Mouse (Mus musculus) embryonic facial prominence, embryonic 10.5 days (tissue): ENCODE results near the gene Glyr1. TPM values are rescaled to one million over a fixed set of nuclear protein-coding genes. Genes with fewer than 3 reads are reported as not detected.
A peak's percentile ranks its signal among the peaks of the same experiment; 100 is the strongest.

ENCODE experiments used
- DNase-seq: peaks from one replicate; pipeline ENCODE4 v3.0.0-alpha.2; 2017; ENCODE audit warnings: low spot score
- H3K27ac ChIP-seq: fragments of 300-500 bp; sonication (generic); replicated peaks from 2 replicates; pipeline ENCODE4 v1.5.1; 2016; ENCODE audit warnings: mild to moderate bottlenecking
- H3K27me3 ChIP-seq: fragments of 300-500 bp; sonication (generic); replicated peaks from 2 replicates; pipeline ENCODE4 v1.6.1; 2016; ENCODE audit warnings: low read depth, mild to moderate bottlenecking; ENCODE audit not compliant: poor library complexity, severe bottlenecking
- H3K36me3 ChIP-seq: fragments of 300-500 bp; sonication (generic); replicated peaks from 2 replicates; pipeline ENCODE4 v1.6.1; 2016; ENCODE audit warnings: mild to moderate bottlenecking, moderate library complexity
- H3K4me1 ChIP-seq: fragments of 300-500 bp; sonication (generic); 2 replicates; pipeline ENCODE4 v1.6.1; 2016
- H3K4me3 ChIP-seq: fragments of 300-500 bp; sonication (generic); 2 replicates; pipeline ENCODE4 v1.5.1; 2016; ENCODE audit warnings: mild to moderate bottlenecking, moderate library complexity
- H3K9me3 ChIP-seq: fragments of 300-500 bp; sonication (generic); 2 replicates; pipeline ENCODE4 v1.6.1; 2016; ENCODE audit warnings: mild to moderate bottlenecking
- WGBS: fragments of 180-500 bp; shearing (Covaris S2); methylation state at CpG from one replicate; pipeline ENCODE4 v1.1.7; 2016; 5-methylcytosine and 5-hydroxymethylcytosine counted together
- polyA plus RNA-seq: library from polyadenylated mRNA; unstranded; fragments of >200 nt; fragmentation: Nextera tagmentation; extraction: Ambion mirVana; gene quantifications from 2 replicates; pipeline ENCODE4 v1.2.1, GENCODE M21; 2016

Glyr1 gene
- polyA plus RNA-seq, 1 experiment from 2014 or later, result 211 TPM

GRCm38 (mm10) chr16:4968426-4968825, 81.2 kb downstream of the Glyr1 start:
- Histone ChIP-seq H3K27me3 (no peaks in the 10 kb centered on the region), H3K36me3 (no peaks in the 10 kb centered on the region), H3K9me3 (no peaks in the 10 kb centered on the region), H3K4me3 (no peak overlapping the region), H3K27ac (no peak overlapping the region), H3K4me1 (peaks cover 9% of the 10 kb centered on the region)
- DNase-seq, result no peak
- 79% methylated on average over 3 of the region's 3 CpGs for WGBS

DNA sequence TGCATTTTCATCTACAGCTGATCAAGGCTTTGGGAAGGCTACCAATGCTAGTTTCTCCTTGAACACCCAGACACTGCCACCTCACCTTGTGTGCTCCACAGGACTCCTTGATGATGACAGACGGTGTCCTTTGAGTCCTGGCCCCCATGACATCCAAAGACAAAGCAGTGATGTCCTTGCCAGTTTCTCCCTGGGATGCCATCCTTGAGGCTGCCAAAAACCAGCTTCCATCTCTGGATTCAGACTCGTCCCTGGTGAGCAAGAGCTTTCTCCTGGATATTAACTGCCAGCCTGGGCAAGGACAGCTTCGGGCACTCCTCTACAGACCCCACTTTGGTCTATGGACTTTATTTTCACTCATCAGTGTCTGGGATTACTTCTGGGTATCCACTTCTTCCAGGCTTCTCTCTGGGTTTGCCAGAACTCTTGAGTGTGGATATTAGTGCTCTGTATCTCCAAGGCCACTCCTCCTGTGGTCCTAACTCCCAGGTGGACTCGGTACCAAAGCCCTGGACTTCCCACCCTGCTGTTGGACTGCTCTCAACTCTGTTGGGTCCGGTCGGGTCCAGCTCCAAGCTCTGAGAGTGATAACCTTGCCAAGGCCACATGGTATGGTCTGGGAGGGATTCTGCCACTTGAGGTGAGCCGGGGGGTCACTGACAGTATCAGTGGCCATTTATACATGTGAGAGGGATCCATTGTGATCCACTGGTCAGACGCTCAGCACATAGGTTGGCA, 84.1 kb downstream of the Glyr1 start:
- peak overlapping the region; percentile 93; the same call in 1 of the 2 replicates for H3K4me3 ChIP-seq

GRCm38 (mm10) chr16:4964731-4965391, 84.8 kb downstream of the Glyr1 start:
- DNase-seq, result no peak
- Histone ChIP-seq H3K9me3 (no peaks in the 10 kb centered on the region), H3K27me3 (no peaks in the 10 kb centered on the region), H3K4me1 (peaks cover 21% of the 10 kb centered on the region), H3K36me3 (peaks cover 9% of the 10 kb centered on the region), H3K27ac (peak overlapping the region; percentile 86), H3K4me3 (peak overlapping the region; percentile 93)
- WGBS, result 28% methylated on average over 13 of the region's 13 CpGs

More for the DNA sequence above, 84.1 kb downstream of the Glyr1 start:
- H3K27me3 ChIP-seq, result no peaks in the 10 kb centered on the region
- no peak for DNase-seq
- H3K9me3 ChIP-seq, result no peaks in the 10 kb centered on the region
- no peak overlapping the region for H3K27ac ChIP-seq
- H3K4me1 ChIP-seq, result peaks cover 21% of the 10 kb centered on the region
- 88% methylated on average over 8 of the region's 8 CpGs for WGBS
- H3K36me3 ChIP-seq, result peaks cover 2% of the 10 kb centered on the region

Other genes with a start within 250 kb of the Glyr1 start
- 0.25 and 0.66 TPM in 2 replicates for gene 4930562C15Rik, start 214.4 kb downstream of the Glyr1 start, polyA plus RNA-seq
- gene Ubald1, start 169.5 kb downstream of the Glyr1 start, polyA plus RNA-seq, result 44.0 and 46.2 TPM in 2 replicates
- gene Mgrn1, start 163.6 kb downstream of the Glyr1 start, polyA plus RNA-seq, result 64.9 and 72.0 TPM in 2 replicates
- gene Nudt16l1, start 111.1 kb downstream of the Glyr1 start, polyA plus RNA-seq, result 139 and 151 TPM in 2 replicates
- gene Anks3, start 85.7 kb downstream of the Glyr1 start, polyA plus RNA-seq, result 45.3 and 45.8 TPM in 2 replicates
- gene Sept12, start 52.0 kb downstream of the Glyr1 start, polyA plus RNA-seq, result not detected in 2 replicates
- gene Smim22, start 42.6 kb downstream of the Glyr1 start, polyA plus RNA-seq, result 3.4 and 3.6 TPM in 2 replicates
- 63.6 and 66.2 TPM in 2 replicates for gene Rogdi, start 36.3 kb downstream of the Glyr1 start, polyA plus RNA-seq
- gene Ubn1, start 194 bp upstream of the Glyr1 start, polyA plus RNA-seq, result 18.5 and 20.0 TPM in 2 replicates
- gene Ppl, start 82.6 kb upstream of the Glyr1 start, polyA plus RNA-seq, result 1.8 and 2.4 TPM in 2 replicates
- gene Sec14l5, start 97.2 kb upstream of the Glyr1 start, polyA plus RNA-seq, result 0.10 and 0.16 TPM in 2 replicates
- 15.9 and 16.2 TPM in 2 replicates for gene Nagpa, start 154.1 kb upstream of the Glyr1 start, polyA plus RNA-seq
- gene AU021092, start 172.4 kb upstream of the Glyr1 start, polyA plus RNA-seq, result 0.93 and 1.3 TPM in 2 replicates
- 23.1 and 26.2 TPM in 2 replicates for gene Alg1, start 183.8 kb upstream of the Glyr1 start, polyA plus RNA-seq
- 14.7 and 19.4 TPM in 2 replicates for gene Eef2kmt, start 206.1 kb upstream of the Glyr1 start, polyA plus RNA-seq